Mouse (Mus musculus) forebrain, embryonic 11.5 days (tissue): ENCODE measurements at regions not wholly inside any gene's neighbourhood (a gene's known extent, or its start where the extent isn't known, plus 50 kb on each side); places are given as distances from the start of the nearest gene placed in this dataset.

Experiments used
- ATAC-seq: fragments of 200-750 bp; cut with Nextera tagmentation; replicated peaks from 2 replicates; pipeline ENCODE4 v1.8.0; 2017; ENCODE audit warnings: moderate TSS enrichment; ENCODE audit not compliant: low FRiP score
- DNase-seq: peaks from one replicate; pipeline ENCODE4 v3.0.0-alpha.2; 2017; ENCODE audit warnings: low spot score
- H3K27ac ChIP-seq: fragments of 300-500 bp; sonication (generic); 2 replicates; pipeline ENCODE4 v1.5.1; 2014; ENCODE audit warnings: low read depth, low read length
- H3K27me3 ChIP-seq: fragments of 300-500 bp; sonication (generic); 2 replicates; pipeline ENCODE4 v1.6.1; 2014; ENCODE audit warnings: mild to moderate bottlenecking, low read length, mixed read lengths; ENCODE audit not compliant: control insufficient read depth, insufficient read depth
- H3K36me3 ChIP-seq: fragments of 300-500 bp; sonication (generic); 2 replicates; pipeline ENCODE4 v1.6.1; 2014; ENCODE audit warnings: mild to moderate bottlenecking, low read length, moderate library complexity, mixed read lengths; ENCODE audit not compliant: control insufficient read depth, insufficient read depth
- H3K4me1 ChIP-seq: fragments of 300-500 bp; sonication (generic); replicated peaks from 2 replicates; pipeline ENCODE4 v1.6.1; 2014; ENCODE audit warnings: low read length, mixed read lengths; ENCODE audit not compliant: control insufficient read depth, insufficient read depth
- H3K4me2 ChIP-seq: fragments of 300-500 bp; sonication (generic); 2 replicates; pipeline ENCODE4 v1.6.1; 2014; ENCODE audit warnings: low read depth, mild to moderate bottlenecking, low read length, moderate library complexity, mixed read lengths; ENCODE audit not compliant: severe bottlenecking
- H3K4me3 ChIP-seq: fragments of 300-500 bp; sonication (generic); 2 replicates; pipeline ENCODE4 v1.5.1; 2014; ENCODE audit warnings: low read depth, low read length
- H3K9ac ChIP-seq: fragments of 300-500 bp; sonication (generic); 2 replicates; pipeline ENCODE4 v1.6.1; 2014; ENCODE audit warnings: low read length
- H3K9me3 ChIP-seq: fragments of 300-500 bp; sonication (generic); 2 replicates; pipeline ENCODE4 v1.6.1; 2016; ENCODE audit warnings: low read length, mixed read lengths; ENCODE audit not compliant: control insufficient read depth
- WGBS: fragments of 180-500 bp; shearing (Covaris S2); extraction: QIAGEN DNeasy Blood & Tissue Kit; methylation state at CpG from one replicate; pipeline ENCODE4 v1.1.7; 2014; 5-methylcytosine and 5-hydroxymethylcytosine counted together

DNA sequence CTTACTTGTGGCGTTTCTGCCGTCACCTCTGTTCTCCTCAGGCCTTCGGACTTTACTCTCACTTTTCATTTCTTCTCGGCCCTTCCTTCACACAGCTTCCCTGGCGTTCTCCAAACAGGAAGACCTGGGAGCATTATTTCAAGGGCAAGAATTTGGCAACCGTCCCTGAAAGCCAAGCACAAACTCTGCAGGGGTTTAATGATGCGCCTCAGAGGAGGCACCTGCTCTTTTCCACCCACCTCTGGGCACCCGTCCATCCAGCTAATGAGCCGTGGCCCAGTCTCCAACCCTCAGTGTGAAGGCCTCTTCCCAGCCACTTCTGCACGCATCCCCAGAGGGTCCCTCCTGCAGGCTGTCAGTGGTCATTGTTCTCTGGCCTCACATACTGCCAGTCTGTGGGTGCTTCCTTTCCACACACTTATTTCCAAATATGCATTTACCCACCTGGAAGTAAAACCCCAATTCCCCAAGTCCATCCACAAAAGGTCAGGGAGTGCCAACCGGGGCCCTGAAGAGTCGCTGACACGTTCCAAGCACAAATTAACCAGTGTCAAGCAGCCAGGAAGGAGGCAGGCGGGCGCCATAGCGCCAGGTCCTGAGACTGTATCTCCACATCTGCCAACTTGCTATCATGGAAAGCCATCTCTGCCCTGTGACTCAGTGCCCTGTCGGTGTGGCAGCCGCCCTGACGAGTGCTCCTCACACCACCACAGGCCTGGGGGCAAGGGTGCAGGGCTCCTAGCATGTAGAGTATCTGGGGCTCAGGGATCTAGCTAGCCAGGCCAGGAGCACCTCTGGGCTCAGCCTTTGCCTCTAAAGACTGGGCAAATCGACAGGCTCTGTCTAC lies 56.0 kb upstream of the Slc45a1 start:
- no peak overlapping the region for H3K27ac ChIP-seq
- 79% methylated on average over 20 of the region's 20 CpGs for WGBS

DNA sequence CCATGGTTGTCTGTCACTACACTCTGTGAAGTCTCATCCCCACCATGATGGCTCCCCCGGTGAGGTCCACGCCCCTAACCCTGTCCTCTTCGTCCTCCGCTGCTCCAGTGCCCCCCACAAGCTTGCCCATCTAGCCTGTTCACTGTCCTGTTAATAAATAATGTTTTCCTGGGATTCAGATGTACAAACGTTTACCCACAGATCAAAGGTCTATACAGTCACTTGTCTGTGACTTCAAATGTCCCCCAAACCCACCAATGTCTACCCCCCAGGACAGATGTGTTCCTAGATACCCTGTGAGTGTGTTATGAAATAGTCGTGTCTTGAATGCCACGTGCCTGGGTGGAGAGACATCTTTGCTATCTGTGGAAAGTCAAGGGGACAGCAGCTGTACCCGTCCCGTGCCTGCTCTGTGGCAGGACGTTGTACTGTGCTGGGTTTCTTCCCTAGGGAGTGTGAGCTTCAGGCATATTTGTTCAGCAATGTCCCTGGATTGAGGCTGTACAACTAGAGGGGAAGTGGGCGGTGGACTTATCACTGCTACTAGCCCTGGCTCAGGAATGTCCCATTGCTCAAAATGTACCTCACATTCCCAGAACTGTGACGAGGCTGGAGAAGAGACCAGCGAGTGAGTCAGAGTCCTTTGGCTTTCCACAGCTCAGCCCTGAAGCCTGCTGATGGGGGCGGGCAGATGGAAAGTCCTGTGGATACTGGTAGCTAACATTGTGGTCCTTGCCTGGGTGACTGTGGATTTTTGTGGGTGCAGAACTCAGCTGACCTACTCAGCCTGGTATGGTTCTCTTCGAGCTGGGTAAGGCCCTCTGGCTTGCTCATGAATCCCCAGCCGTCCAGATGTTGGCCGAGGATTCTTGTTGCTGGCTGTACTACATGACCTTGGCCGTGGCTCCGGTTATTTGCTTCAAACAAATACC lies 55.1 kb upstream of the Slc45a1 start:
- DNase-seq: no peak
- Histone ChIP-seq H3K9me3 (no peaks in the 10 kb centered on the region), H3K27me3 (no peaks in the 10 kb centered on the region), H3K4me1 (peaks cover 7% of the 10 kb centered on the region), H3K36me3 (no peaks in the 10 kb centered on the region), H3K9ac (no peak overlapping the region), H3K4me2 (no peak overlapping the region), H3K27ac (no peak overlapping the region), H3K4me3 (no peak overlapping the region)
- no peak for ATAC-seq
- WGBS: 86% methylated on average over 19 of the region's 19 CpGs

More for the DNA sequence above, 56.0 kb upstream of the Slc45a1 start:
- no peak overlapping the region for H3K4me2 ChIP-seq
- H3K9ac ChIP-seq: no peak overlapping the region
- no peaks in the 10 kb centered on the region for H3K27me3 ChIP-seq
- DNase-seq: no peak
- no peaks in the 10 kb centered on the region for H3K36me3 ChIP-seq
- no peak for ATAC-seq
- H3K9me3 ChIP-seq: no peaks in the 10 kb centered on the region
- no peak overlapping the region for H3K4me3 ChIP-seq
- peaks cover 7% of the 10 kb centered on the region for H3K4me1 ChIP-seq

DNA sequence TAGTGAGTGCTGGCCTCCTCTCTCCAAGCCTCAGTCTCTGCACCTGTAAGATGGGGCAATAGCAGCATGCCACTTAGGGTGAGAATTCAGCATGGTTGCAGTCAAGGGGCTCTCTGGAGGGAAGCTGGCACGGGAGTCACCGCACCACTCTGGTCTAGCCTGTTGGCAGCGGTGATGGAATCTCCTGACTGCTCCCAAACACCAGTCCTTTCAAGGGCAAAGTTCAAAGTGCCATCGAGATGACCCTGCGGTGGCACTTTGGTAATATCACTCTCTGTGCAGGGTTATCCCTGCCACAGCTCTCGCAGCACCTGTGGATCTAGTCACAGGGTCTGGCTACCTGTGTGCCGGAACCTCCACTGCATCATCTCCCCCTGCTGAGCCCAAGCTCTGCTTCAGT lies 54.3 kb upstream of the Slc45a1 start:
- no peaks in the 10 kb centered on the region for H3K27me3 ChIP-seq
- no peak overlapping the region for H3K9ac ChIP-seq
- 95% methylated on average over 7 of the region's 7 CpGs for WGBS
- no peak overlapping the region for H3K4me2 ChIP-seq
- H3K4me3 ChIP-seq: no peak overlapping the region
- ATAC-seq: no peak
- H3K4me1 ChIP-seq: peaks cover 7% of the 10 kb centered on the region
- no peaks in the 10 kb centered on the region for H3K9me3 ChIP-seq
- H3K27ac ChIP-seq: no peak overlapping the region
- DNase-seq: no peak
- H3K36me3 ChIP-seq: no peaks in the 10 kb centered on the region

DNA sequence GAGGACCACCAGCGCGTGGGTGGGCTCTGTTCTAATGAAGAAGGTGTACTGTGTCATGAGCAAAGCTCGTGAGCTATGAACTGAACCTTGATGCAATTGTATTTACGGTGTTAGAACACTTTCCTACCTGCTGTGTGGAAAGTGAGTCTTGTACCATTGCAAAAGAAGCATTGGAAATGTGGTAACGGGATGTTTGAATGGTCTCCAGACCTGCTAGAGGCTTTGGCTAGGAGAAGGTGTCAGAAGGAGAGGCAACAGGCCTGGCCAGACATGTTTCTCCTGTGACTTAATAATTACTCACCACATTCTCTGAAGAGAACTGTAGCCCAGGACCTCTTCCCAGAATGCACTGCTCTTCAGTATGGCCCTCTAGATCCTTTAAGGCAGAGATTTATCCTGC lies 51.3 kb upstream of the Slc45a1 start:
- Histone ChIP-seq H3K9ac (no peak overlapping the region), H3K4me1 (no peaks in the 10 kb centered on the region), H3K36me3 (no peaks in the 10 kb centered on the region), H3K27ac (no peak overlapping the region), H3K27me3 (no peaks in the 10 kb centered on the region), H3K9me3 (no peaks in the 10 kb centered on the region), H3K4me3 (no peak overlapping the region), H3K4me2 (no peak overlapping the region)
- no peak for ATAC-seq
- WGBS: 90% methylated on average over 5 of the region's 5 CpGs
- DNase-seq: no peak
